Mouse (Mus musculus): ENCODE results near the gene Slc25a40. TPM values are rescaled to one million over a fixed set of nuclear protein-coding genes. Genes with fewer than 3 reads are reported as not detected.

Slc25a40 gene
- 7.9 to 10.6 TPM (median 9.5 TPM) in 4 replicates for total RNA-seq (2023; ENCODE audit: inconsistent age)

DNA sequence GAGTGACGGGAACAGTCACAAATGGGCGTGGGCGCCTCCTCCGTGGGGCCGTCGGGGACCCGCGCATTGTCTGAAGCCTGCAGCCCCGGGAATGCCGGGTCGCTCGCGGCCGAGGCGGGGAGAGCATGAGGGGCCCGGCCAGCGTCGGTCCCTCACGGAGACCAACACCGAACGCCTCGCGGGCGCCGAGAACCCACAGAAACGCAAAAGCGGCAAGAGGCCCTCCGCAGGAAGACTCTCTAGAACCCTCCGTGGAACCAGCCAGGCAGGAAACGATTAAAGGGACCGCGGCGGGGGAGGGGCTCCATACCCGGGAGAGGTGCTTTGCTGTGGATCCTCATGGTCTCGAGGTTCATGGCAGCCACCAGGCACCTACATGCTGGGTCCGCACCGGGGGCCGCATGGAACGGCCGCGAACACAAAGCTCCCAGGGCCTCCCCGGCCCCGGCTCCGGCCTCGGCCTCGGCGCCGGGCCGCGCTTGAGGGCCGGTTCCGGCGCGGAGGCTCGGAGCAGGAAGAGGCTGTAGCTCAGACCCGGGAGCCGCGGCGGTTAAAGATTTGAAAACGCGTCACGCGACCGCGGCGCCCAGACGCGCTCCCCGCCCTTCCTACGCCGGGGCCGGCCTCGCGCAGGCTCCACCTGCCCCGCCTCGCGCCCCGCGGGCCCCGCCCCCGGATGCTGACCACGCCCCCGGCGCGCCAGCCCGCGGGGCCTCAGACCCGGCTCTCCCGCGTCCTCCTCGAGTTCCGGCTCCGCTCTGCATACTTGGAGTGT is at the start of gene Slc25a40, which contains the start of gene Dbf4:
Slc25a40 (plus strand) TSS at position 694 of the 775 bp plus-strand sequence.
Dbf4 (minus strand) TSS at position 560 of the 775 bp plus-strand sequence.

Other genes starting within 250 kb of the Slc25a40 start
- gene Adam22, start 54.7 kb upstream of the Slc25a40 start, total RNA-seq (2023; ENCODE audit: inconsistent age), result 1.4 TPM in 1 of 4 replicates, not detected in the others
- gene Dbf4, start 134 bp upstream of the Slc25a40 start, total RNA-seq (2023; ENCODE audit: inconsistent age), result 39.7 to 47.3 TPM (median 43.0 TPM) in 4 replicates
- gene Rundc3b, start 200.1 kb downstream of the Slc25a40 start, total RNA-seq (2023; ENCODE audit: inconsistent age), result 1.2 to 3.0 TPM (median 1.4 TPM) in 4 replicates
- 3.7 to 5.0 TPM (median 4.5 TPM) in 4 replicates for gene Abcb1a, start 237.2 kb downstream of the Slc25a40 start, total RNA-seq (2023; ENCODE audit: inconsistent age)

Measured in B cell, adult (primary cell).